Mouse (Mus musculus) limb, embryonic 15.5 days (tissue): Measurements from ENCODE around the gene Def8. TPM values are rescaled to one million over a fixed set of nuclear protein-coding genes. Genes with fewer than 3 reads are reported as not detected.
A peak's percentile ranks its signal among the peaks of the same experiment; 100 is the strongest.
"Not testable (repeated sequence)": the region's sequence is repeated elsewhere in the genome, so short reads cannot be mapped to it uniquely, and the experiment has no call there.

Experiments
- ATAC-seq: fragments of 200-750 bp; cut with Nextera tagmentation; 2 replicates; pipeline ENCODE4 v1.8.0; 2017; ENCODE audit warnings: low read depth, moderate TSS enrichment; ENCODE audit not compliant: insufficient number of reproducible peaks, low FRiP score, low TSS enrichment
- H3K27ac ChIP-seq: fragments of 300-500 bp; sonication (generic); 2 replicates; pipeline ENCODE4 v1.5.1; 2015; ENCODE audit warnings: moderate library complexity, mild to moderate bottlenecking, inconsistent platforms
- H3K27me3 ChIP-seq: fragments of 300-500 bp; sonication (generic); 2 replicates; pipeline ENCODE4 v1.6.1; 2015; ENCODE audit warnings: inconsistent platforms
- H3K36me3 ChIP-seq: fragments of 300-500 bp; sonication (generic); 2 replicates; pipeline ENCODE4 v1.6.1; 2015; ENCODE audit warnings: inconsistent platforms
- H3K4me1 ChIP-seq: fragments of 300-500 bp; sonication (generic); 2 replicates; pipeline ENCODE4 v1.6.1; 2015; ENCODE audit warnings: inconsistent platforms
- H3K4me2 ChIP-seq: fragments of 300-500 bp; sonication (generic); 2 replicates; pipeline ENCODE4 v1.6.1; 2015; ENCODE audit warnings: mild to moderate bottlenecking, inconsistent platforms
- H3K4me3 ChIP-seq: fragments of 300-500 bp; sonication (generic); 2 replicates; pipeline ENCODE4 v1.5.1; 2015; ENCODE audit warnings: mild to moderate bottlenecking, inconsistent platforms
- H3K9ac ChIP-seq: fragments of 300-500 bp; sonication (generic); 2 replicates; pipeline ENCODE4 v1.6.1; 2015; ENCODE audit warnings: inconsistent platforms
- H3K9me3 ChIP-seq: fragments of 300-500 bp; sonication (generic); 2 replicates; pipeline ENCODE4 v1.6.1; 2016; ENCODE audit warnings: inconsistent platforms
- WGBS: fragments of 180-500 bp; shearing (Covaris S2); methylation state at CpG from one replicate; pipeline ENCODE4 v1.1.7; 2015; 5-methylcytosine and 5-hydroxymethylcytosine counted together
- polyA plus RNA-seq: library from polyadenylated mRNA; unstranded; fragments of >200 nt; fragmentation: Nextera tagmentation; extraction: Ambion mirVana; gene quantifications from 2 replicates; pipeline ENCODE4 v1.2.1, GENCODE M21; 2015

Gene Def8
- polyA plus RNA-seq, 1 experiment from 2014 or later: 42.4 TPM

DNA sequence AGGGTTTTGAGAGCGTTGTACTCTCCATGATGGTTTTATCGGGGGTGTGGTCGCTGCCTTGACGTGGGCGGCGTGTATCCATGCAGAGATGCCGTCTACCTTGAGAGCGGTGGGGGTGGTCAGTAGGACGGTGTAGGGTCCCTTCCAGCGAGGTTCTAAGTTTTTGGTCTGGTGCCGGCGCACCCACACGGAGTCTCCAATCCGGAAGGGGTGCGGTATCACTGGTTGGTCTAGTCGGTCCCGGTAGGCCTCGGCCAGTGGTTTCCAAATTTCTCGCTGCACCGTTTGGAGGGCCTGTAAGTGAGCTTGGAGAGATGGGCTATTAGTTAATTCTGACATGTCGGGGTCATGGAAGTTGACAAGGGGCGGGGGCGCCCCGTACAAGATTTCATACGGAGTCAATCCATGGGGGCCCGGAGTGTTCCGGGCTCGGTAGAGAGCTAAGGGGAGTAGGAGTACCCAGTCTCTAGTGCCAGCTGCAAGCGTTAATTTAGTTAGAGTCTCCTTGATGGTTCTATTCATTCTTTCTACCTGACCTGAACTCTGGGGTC is 5.1 kb downstream of the Def8 start:
- no peak for ATAC-seq
- Histone ChIP-seq H3K36me3 (no peaks in the 10 kb centered on the region), H3K4me2 (no peak overlapping the region), H3K4me1 (no peaks in the 10 kb centered on the region), H3K27ac (no peak overlapping the region), H3K9ac (no peak overlapping the region), H3K9me3 (peaks cover 32% of the 10 kb centered on the region), H3K27me3 (no peaks in the 10 kb centered on the region), H3K4me3 (no peak overlapping the region)
- 97% methylated on average over 29 of the region's 29 CpGs for WGBS

DNA sequence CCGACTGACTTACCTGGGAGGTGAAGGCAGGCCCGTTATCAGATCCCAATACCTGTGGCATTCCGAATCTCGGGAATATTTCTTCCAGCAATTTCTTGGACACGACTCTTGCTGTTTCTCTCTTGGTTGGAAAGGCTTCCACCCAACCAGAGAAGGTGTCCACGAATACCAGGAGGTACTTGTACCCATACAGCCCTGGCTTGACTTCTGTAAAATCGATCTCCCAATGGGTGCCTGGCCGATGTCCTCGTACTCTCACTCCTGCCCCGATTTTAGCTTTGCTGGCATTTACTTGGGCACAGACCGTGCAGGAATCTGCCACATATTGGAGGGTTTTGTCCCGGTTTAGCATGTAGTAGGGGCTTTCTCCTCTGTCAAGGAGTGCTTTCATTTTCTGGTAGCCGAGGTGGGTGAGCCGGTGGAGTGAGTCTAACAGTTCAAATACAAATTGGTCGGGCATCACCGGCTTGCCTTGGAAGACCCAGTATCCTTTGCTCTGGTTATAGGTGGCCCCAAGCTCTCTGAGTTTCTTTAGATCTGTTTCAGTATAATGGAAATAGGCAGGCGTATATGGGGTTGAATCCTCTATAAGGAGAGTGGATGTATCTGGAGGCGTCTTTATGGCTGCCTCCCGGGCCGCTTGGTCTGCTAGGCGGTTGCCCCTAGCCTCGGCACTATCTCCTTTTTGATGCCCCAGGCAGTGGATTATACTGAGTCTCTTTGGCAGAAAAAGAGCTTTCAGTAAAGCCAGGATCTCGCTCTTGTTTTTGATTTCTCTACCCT is 5.8 kb downstream of the Def8 start:
- H3K4me2 ChIP-seq: no peak overlapping the region
- no peaks in the 10 kb centered on the region for H3K27me3 ChIP-seq
- no peaks in the 10 kb centered on the region for H3K36me3 ChIP-seq
- WGBS: 94% methylated on average over 23 of the region's 23 CpGs
- H3K27ac ChIP-seq: no peak overlapping the region
- no peak overlapping the region for H3K4me3 ChIP-seq
- no peaks in the 10 kb centered on the region for H3K4me1 ChIP-seq
- H3K9me3 ChIP-seq: peaks cover 32% of the 10 kb centered on the region
- H3K9ac ChIP-seq: no peak overlapping the region
- ATAC-seq: no peak

DNA sequence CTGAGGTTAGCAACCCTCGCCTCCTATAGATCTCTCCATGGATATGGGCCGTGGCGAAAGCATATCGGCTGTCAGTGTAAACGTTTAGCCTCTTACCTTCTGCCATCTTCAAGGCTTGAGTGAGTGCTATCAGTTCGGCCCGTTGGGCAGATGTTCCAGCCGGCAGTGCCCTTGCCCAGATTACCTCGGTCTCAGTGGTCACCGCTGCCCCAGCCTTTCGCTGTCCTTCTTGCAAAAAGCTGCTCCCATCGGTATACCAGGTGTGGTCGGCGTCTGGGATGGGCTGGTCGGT is 6.3 kb downstream of the Def8 start:
- WGBS: 97% methylated on average over 15 of the region's 15 CpGs
- H3K27ac ChIP-seq, H3K9ac ChIP-seq, H3K4me1 ChIP-seq, ATAC-seq, H3K4me3 ChIP-seq, H3K36me3 ChIP-seq, H3K27me3 ChIP-seq, H3K4me2 ChIP-seq: not testable (repeated sequence)
- peaks cover 32% of the 10 kb centered on the region for H3K9me3 ChIP-seq

DNA sequence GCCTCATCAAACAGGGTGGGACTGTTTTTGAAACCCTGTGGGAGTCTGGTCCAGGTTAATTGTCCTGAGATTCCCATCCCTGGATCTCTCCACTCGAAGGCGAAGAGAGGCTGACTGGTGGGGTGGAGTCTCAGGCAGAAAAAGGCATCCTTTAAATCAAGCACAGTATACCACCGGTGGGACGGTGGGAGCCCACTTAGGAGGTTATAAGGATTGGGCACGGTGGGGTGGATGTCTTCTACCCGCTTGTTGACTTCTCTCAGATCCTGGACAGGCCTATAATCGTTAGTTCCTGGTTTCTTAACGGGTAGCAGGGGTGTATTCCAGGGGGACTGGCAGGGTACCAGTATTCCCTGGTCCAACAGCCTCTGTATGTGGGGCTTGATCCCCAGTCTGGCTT is 7.6 kb downstream of the Def8 start:
- not testable (repeated sequence) for H3K4me3 ChIP-seq, H3K27me3 ChIP-seq, H3K4me1 ChIP-seq, H3K9ac ChIP-seq, H3K27ac ChIP-seq, ATAC-seq, H3K36me3 ChIP-seq, H3K4me2 ChIP-seq
- 86% methylated on average over 8 of the region's 8 CpGs for WGBS
- H3K9me3 ChIP-seq: peaks cover 32% of the 10 kb centered on the region

GRCm38 (mm10) chr8:123431616-123432365 is 8.5 kb downstream of the Def8 start:
- Histone ChIP-seq H3K27me3 (no peaks in the 10 kb centered on the region), H3K4me2 (no peak overlapping the region), H3K36me3 (no peaks in the 10 kb centered on the region), H3K27ac (no peak overlapping the region), H3K4me1 (no peaks in the 10 kb centered on the region), H3K9me3 (peaks cover 32% of the 10 kb centered on the region), H3K4me3 (no peak overlapping the region), H3K9ac (no peak overlapping the region)
- ATAC-seq: no peak
- 94% methylated on average over 25 of the region's 25 CpGs for WGBS

DNA sequence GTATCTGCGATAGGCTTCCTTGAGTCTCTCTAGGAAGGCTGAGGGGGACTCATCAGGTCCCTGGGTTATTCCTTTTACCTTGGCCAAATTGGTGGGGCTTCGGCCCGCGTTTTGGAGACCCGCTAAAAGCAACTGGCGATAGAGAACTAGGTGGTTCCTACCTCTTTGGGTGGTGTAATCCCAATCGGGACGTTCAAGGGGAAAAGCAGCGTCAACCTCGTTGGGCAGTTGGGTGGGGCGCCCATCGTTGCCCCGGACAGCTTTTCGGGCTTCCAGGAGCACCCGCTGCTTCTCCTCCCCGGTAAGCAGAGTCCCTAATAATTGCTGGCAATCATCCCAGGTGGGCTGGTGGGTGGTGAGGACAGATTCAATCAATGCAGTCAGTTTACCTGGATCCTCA is 9.1 kb downstream of the Def8 start:
- peaks cover 27% of the 10 kb centered on the region for H3K9me3 ChIP-seq
- no peak overlapping the region for H3K4me2 ChIP-seq
- no peak overlapping the region for H3K27ac ChIP-seq
- no peaks in the 10 kb centered on the region for H3K4me1 ChIP-seq
- no peaks in the 10 kb centered on the region for H3K36me3 ChIP-seq
- H3K9ac ChIP-seq: no peak overlapping the region
- no peak overlapping the region for H3K4me3 ChIP-seq
- ATAC-seq: no peak
- WGBS: 96% methylated on average over 16 of the region's 16 CpGs
- no peaks in the 10 kb centered on the region for H3K27me3 ChIP-seq

- H3K4me3 ChIP-seq, ATAC-seq, H3K36me3 ChIP-seq, H3K27me3 ChIP-seq, H3K4me1 ChIP-seq, H3K9ac ChIP-seq, H3K4me2 ChIP-seq, H3K27ac ChIP-seq: not testable (repeated sequence)
- peaks cover 16% of the 10 kb centered on the region for H3K9me3 ChIP-seq
- 97% methylated on average over 47 of the region's 47 CpGs for WGBS
Observed at GRCm38 (mm10) chr8:123433241-123433974, 10.1 kb downstream of the Def8 start.

GRCm38 (mm10) chr8:123441788-123442187 is 18.5 kb downstream of the Def8 start:
- Histone ChIP-seq H3K27me3 (no peaks in the 10 kb centered on the region), H3K4me2 (no peak overlapping the region), H3K9me3 (no peaks in the 10 kb centered on the region), H3K4me3 (no peak overlapping the region), H3K27ac (no peak overlapping the region), H3K9ac (no peak overlapping the region), H3K36me3 (no peaks in the 10 kb centered on the region), H3K4me1 (peaks cover 12% of the 10 kb centered on the region)
- no peak for ATAC-seq
- 90% methylated on average over 2 of the region's 2 CpGs for WGBS

DNA sequence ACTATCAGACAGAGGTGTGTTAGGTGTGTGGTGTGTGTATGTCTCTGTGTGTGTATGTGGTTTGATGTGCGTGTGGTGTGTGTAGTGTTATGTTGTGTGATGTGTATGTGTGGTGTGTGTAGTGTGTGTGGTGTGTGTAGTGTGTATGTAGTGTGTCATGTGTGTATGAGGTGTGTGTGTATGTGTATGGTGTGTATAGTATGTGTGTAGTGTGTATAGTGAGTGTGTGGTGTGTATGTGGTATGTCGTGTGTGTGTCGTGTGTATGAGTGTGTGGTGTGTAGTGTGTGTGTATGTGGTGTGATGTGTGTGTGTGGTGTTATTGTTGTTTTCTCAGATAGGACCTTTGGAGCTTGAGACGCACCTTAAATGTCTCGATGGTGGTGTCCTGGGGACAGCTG is 19.0 kb downstream of the Def8 start:
- Histone ChIP-seq H3K36me3 (no peaks in the 10 kb centered on the region), H3K4me2 (peak overlapping the region; percentile 31; the same call in 1 of the 2 replicates), H3K9ac (no peak overlapping the region), H3K4me3 (peak overlapping the region; percentile 69), H3K4me1 (peaks cover 12% of the 10 kb centered on the region), H3K9me3 (no peaks in the 10 kb centered on the region), H3K27ac (no peak overlapping the region), H3K27me3 (no peaks in the 10 kb centered on the region)
- 86% methylated on average over 5 of the region's 5 CpGs for WGBS
- ATAC-seq: no peak

DNA sequence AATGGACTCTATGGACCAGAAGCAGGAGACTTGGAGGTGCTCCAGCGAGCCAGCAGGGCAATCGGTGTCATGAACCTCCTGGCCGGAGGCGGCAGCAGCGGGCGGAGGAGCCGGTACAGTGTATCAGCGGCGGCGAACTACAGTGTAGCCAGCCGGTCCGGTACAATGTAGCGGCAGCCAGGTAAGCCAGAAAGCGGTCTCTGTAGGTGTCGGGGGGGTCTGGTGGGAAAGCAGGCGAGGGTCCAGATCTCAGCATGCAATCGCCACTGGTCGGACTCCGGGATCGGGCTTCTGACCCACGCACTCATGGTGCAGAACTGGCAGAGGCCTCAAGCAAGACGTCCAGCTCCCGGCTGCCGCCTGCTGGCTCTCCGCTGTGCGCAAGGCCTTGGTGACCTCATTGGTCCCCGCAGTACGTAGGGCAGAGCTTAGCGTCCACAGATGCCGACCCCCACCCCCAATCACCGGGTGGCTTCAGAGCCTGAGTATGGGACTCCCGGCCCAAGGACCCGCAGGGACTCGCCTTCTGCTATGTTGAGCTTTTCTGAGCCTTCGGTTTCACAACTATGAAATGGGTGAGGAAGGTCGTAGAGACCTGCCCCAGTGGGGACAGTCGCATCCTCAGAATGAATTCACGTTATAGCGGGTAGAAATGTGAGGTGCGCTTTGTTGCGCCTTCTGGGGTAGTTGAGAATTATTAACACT is 19.7 kb downstream of the Def8 start:
- H3K36me3 ChIP-seq: no peaks in the 10 kb centered on the region
- peak; percentile 91 for ATAC-seq
- whole genome bisulfite sequencing: 1% methylated on average over 41 of the region's 41 CpGs
- H3K4me1 ChIP-seq: peaks cover 12% of the 10 kb centered on the region
- H3K27me3 ChIP-seq: no peaks in the 10 kb centered on the region
- H3K9ac ChIP-seq: peak overlapping the region; percentile 84
- no peaks in the 10 kb centered on the region for H3K9me3 ChIP-seq
- peak overlapping the region; percentile 69 for H3K4me3 ChIP-seq
- peak overlapping the region; percentile 72 for H3K4me2 ChIP-seq
- H3K27ac ChIP-seq: peak overlapping the region; percentile 83

DNA sequence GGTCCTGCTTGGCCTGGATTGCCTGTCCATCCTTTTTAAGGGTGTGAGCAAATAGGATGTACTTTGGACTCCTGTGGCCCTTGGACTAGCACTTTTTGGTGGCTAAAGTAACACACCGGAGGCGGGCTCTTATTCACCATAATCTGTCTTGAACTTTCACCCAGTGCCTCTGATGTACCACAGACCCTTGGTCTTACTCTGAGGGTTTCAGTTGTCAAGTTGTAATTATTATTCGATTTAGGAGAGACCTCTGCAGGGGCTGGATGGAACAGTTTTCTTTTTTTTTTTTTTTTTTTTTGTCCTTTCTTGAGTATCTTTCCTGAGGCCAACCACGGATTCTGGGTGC is 20.2 kb downstream of the Def8 start:
- Histone ChIP-seq H3K9me3 (no peaks in the 10 kb centered on the region), H3K27me3 (no peaks in the 10 kb centered on the region), H3K9ac (peak overlapping the region; percentile 84), H3K27ac (peak overlapping the region; percentile 83; the same call in 1 of the 2 replicates), H3K4me3 (peak overlapping the region; percentile 69), H3K4me1 (peaks cover 12% of the 10 kb centered on the region), H3K4me2 (peak overlapping the region; percentile 72), H3K36me3 (no peaks in the 10 kb centered on the region)
- 18% methylated on average over 4 of the region's 4 CpGs for WGBS
- no peak for ATAC-seq
